Mouse (Mus musculus) A20 (cell line): Measurements from ENCODE around the gene Tor1aip2.

Experiments
- DNase-seq: peaks from one replicate; pipeline ENCODE4 v3.0.0-alpha.2; 2011; ENCODE audit warnings: low read depth, low spot score

Tor1aip2 gene

DNA sequence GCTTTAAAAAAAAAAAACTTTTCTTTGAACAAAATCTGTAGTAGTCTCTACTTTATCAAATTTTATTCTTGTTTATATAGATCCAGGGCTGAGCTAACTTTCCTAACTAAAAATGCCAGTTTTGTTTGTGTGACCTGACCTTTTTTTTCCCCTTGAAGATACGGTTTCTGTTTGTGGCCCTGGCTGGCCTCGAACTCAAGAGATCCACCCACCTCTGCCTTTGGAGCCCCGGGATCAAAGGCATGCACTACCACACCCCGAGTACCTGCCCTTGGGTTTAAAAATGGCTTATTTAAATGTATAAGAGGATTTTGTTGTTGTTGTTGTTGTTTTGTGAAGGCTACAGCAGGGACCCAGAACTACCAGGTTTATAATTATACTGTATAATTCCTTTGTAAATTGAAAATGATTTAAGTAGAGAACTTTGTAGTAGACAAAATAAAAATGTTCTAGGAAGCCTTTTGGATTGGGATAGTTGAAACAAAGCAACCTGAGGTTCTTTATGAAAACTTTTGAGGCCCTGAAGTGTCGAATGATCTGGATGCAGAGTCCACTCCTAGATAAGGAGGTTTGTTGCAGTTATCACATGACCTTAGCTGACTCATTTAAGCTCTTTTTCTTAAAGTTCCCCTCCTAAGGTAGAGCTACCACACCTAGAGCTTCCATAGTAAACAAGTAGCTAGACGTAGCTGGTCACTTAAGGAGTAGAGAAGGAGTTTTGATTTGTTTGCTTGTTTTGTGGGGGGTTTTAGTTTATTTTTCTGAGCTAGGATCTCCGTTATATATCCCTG, 6.4 kb downstream of the Tor1aip2 start:
- peak; percentile 32 for DNase-seq

DNA sequence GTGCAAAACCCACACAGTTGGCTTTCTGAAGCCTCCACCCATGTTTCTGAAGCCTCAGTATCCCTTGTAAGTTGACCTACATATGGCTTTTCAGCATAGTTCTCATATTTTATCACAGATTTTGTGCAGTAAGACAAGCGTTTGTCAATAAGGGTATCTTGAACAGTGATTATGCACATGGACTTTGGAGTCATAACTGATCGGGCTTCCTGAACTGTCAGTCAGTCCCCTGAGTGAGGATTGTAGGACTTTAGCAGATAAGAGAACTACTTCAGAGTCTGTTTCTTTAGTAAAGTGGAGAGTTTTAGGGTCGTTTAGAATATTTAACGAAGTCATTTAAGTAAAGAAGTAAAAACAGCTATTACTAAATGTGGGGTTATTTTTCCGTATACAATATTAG, 7.3 kb downstream of the Tor1aip2 start:
- no peak for DNase-seq

DNA sequence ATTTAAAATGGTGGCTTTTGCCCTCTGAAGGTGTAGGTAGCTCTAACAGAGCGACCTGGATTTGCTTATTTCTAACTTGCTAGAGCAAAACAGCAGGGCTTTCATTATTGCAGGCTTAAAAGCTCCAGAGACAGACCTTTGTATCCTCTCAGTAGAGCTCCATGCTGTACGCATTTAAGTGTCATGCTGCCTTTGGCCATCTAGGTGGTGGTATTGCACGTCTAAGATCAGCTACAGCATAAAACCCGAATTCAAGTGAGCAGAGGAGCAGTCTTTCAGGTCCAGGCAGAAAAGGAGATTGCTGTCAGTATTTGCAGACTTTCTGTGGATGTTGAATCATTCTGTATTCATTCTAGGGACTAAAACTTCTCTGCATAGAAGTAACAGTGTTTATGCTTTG, 7.8 kb downstream of the Tor1aip2 start:
- DNase-seq, result peak; percentile 61

DNA sequence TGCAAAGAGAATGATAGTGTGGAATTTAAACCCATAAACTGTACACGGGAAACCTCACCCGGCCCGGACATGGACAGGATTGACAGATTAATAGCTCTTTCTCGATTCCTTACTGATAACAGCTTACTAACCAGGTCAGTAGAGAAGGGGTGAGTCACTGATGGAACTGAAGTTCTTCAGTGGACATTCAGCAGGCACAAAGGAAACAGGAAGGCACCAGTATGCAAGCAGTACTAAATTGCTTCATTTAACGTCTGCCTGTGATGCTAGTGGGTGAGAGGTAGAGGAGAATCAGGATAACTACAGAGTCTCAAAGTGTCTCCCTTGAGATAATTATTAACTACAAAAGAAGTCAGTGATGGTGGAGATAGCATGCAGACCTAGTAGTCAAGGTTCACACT, 9.0 kb downstream of the Tor1aip2 start:
- no peak for DNase-seq

DNA sequence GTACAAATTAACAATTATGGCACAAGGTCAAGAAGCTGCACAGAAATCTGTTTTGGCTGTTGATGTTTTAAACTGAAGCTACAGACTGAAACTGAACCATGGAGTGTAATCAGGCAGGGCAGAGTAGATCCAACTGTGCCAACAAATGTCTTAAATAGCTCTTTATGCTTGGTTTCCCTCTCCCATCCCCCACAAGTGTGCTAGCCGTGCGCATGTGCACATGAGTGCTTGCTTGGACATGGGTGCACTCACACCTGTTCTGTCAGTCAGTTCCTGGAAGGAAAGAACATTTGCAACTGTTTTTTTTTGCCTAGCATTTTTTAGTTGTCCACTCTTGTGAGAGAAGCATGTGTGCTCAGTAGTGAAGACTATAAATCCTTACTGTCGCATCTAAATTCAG, 11.5 kb downstream of the Tor1aip2 start:
- DNase-seq, result peak; percentile 23

DNA sequence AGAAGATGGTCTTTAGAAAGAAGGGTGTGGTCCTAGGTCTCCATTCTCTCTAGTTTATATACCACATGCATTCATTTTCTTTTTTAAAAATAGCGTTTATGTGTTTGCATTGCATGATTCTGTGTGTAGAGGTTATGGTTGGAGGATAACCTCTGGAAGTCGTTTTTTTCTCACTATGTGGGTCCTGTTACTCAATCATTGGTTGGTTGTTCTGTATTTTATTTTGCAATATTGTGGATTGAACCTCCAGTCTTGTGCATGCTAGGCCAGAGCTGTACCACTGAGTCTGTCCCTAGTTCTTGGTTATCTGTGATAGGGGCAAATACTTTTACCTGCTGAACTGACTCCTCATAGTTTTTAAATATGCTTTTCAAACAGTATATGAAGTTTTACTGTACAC, 23.0 kb downstream of the Tor1aip2 start:
- no peak for DNase-seq

DNA sequence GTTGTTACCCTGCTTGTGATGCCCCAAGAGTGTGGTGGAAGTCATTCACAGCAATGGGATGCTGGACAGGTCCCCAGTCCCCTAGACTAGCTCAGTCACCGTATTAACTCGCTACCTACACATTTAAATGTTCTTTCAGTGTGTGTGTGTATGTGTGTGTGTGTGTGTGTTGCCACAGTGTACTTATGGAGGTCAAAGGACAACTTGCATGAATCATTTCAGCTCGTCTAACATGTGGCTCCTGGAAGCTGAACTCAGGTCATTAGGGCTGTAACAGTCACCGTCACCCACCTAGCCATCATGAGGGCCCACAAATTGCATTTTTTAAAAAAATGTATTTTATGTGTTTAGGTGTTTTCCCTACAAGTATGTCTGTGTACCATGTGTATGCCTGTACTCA, 27.0 kb downstream of the Tor1aip2 start:
- no peak for DNase-seq

DNA sequence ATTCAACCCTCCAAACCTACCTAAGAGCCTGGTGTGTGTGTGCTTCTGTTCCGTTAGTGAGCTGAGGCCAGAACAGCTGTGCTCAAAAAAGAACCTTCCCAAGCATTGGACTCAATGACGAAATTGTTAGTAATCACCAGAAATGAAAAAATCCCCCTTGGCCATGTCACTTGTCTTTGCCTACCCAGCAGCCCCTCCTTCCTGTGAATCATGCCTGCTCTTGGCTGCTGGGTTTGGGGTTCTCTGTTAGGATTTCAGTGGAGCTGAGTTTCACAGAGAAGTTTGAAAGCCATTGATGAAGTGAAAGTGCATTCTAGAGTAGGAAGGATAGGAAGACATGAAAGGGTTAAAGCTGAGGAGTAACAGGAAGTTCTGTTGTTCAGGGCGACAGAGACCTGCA, 30.9 kb downstream of the Tor1aip2 start:
- DNase-seq, result no peak

DNA sequence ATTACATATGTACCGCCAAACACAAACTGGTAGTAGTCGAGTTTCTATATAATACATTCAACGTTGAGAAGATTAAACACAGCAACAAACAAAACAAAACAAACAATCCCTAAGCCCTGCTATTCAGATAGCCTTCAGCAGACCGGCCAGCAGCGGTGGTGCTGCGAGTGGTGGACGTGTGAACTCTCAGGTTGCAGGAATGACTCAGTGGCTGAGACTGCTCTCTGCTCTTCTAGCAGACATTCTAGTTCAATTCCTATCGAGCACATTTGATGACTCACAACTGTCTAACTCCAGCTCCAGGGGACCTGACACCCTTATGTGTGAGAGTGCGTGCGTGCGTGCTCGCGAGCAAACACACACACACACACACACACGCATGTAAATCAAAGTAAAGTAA, 34.9 kb downstream of the Tor1aip2 start:
- no peak for DNase-seq

DNA sequence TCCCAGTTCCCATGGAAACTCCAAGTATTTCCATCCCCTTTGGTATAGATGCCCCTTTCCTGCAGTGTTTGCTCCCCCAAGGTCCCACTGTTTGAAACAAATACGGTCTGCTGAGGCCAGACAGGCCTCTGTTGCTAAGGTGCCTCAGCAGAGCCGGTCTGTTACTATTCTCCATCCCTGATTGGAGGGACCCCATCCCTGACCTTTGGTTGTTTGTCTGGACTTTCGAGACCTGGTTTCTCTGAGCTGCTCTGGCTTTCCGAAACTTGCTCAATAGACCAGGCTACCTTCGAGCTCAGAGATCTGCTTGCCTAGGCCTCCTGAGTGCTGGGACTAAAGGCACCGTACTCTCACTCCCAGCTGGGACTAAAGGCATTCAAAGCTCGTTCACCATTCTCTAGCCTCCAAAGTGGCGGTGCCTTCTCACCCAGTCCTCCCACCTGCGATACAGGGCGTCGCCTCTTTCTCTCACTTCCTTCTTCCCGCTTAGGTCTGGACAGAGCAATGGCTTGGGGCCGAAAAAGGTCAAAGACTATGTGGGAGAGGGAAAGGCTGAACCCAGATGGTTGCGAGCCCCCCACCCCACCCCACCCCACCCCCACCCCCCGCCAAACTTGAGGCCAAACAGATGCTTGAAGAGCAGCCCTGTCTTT, 38.1 kb downstream of the Tor1aip2 start:
- DNase-seq, result peak; percentile 63

DNA sequence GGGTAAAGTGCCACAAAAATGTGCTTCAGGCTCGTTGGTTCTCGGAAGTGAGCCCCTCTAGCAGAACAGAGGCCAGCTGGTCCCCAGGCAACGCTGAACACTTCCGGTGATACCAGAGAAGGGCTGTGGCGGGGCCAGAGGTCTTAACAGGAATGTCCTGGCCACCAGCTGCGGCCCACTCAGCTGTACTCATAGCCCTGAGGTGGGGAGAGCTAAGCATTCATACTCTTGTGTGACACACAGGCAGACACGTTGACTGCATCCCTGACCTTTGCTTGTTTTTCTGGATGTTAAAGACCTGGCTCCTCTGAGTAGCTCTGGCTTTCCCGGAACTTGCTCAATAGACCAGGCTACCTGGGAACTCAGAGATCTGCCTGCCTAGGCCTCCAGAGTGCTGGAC, 39.4 kb downstream of the Tor1aip2 start:
- no peak for DNase-seq

DNA sequence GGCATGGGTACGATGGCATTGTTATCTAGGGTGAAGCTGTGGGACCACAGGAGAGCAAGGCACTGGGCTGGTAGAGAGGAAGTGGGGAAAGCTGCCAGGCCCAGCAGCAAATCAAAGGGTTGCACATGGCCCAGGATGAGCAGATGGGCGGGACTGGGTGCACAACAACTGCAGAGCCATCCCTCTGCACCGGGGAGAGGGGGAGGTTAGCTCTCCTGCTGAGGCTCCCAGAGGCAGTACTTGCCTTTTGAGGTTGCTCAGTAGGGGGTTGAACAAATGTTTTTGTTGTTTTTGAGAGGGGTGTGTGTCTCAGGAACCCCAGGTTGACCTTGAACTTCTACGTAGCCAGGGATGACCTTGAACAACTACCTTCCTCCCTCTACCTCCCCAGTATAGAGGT, 41.3 kb downstream of the Tor1aip2 start:
- no peak for DNase-seq

DNA sequence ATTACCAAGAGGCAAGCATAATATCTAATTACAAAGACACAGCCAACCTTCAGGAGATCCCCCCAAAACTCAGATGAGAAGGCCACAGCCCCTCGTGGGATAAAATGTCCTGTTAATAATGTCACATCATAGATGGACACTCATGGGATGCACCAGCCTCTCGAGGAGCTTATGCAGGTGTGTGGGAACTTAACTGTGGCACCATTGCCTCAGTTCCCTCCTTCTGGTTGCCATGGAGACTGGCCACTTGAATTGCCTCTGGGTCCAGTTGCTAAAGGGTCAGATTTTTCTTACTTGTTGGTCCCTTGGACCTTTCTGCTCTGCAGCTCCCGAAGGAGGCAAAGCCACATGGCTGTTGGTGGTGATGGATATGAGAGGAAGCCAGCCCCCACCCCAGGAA, 42.5 kb downstream of the Tor1aip2 start:
- DNase-seq, result no peak

DNA sequence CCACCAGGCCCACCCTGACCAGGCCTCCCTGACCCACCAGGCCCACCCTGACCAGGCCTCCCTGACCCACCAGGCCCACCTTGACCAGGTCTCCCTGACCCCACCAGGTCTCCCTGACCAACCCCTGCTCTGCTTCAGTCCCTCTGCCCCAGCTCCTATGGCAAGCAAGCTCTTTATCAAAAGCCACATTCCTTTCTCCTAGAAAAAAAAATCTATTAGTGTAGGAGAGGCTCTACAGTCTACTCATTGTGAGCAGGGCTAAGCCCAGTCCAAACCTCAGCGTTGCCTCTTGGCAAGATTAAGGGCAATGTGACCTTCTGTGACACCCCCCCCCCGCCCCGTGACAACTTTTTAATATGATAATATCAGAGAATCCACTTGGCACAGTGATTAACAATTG, 49.4 kb downstream of the Tor1aip2 start:
- DNase-seq, result no peak

DNA sequence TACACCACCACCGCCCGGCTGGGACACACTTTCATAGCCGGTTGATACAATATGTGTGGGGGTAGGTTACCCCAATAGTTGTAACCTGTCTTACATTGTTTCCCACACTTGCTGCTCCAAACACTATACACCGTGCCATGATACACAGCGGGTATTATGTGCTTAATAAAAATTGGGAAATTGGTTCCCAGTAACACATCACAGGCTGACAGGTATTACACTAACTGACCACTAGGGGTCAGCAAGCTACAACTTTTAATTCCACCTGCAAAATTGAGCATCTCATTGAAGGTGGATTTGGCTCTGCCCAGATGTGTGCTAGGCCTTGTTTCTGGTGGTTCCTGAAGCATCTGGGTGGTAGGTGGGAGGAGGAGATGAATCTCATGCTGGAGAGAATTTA, 50.6 kb downstream of the Tor1aip2 start:
- DNase-seq, result peak; percentile 55

DNA sequence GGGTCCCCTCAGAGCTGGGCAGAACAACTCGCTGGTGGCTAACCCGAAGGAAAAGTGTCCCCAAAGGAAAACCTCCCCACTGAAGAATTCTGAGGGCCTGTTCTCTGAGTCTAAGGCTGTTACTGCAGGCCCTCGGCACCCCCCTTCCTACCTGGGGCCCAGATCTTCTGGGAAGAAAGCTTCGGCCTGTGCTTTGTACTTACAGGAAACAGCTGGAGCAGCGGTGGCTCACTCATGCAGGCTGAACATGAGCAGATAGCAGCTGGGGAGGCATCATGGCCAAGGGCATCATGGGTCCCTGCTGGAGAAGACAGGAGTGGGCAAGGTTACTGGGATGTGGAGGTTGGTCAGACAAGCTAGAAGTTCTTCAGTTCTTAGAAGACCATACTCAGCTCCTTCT, 52.4 kb downstream of the Tor1aip2 start:
- no peak for DNase-seq

DNA sequence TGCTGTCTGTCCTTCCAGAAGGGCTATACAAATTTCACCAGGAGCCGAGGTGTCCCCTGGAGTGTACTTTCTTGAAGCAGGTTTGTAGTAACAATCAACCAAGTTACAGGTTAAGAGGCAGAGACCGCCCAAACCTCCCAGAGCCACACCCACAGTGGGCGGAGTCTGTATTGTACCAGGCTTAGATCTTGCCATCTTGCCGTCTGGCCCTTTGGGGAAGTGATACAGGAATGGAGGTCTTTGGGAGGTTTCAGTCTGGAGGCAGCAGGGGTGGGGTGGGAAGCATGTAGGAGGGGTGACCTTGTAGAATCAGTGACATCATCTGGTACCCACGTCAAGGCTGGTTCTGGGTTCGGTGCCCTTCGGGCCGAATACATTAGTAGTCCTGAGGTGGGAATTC, 54.4 kb downstream of the Tor1aip2 start:
- DNase-seq, result no peak

DNA sequence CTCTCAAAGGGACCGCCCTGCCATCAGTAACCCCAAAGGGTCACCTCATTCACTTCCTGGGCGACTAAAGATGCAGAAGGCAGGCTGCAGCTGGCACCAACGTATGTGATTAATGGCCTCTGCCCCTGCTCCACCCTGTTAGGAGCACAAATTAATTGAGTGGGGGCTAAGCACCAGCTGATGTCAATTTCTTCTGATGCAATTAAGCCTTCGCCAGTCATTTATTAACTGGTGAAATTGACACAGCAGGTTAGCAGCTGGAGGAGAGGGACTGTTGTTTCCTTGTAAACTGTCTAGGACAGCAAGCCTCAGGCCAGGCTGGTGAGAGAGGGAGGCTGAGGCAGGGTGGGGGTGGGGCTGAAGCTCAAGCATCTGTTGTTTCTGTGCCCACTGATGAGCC, 54.8 kb downstream of the Tor1aip2 start:
- DNase-seq, result no peak

DNA sequence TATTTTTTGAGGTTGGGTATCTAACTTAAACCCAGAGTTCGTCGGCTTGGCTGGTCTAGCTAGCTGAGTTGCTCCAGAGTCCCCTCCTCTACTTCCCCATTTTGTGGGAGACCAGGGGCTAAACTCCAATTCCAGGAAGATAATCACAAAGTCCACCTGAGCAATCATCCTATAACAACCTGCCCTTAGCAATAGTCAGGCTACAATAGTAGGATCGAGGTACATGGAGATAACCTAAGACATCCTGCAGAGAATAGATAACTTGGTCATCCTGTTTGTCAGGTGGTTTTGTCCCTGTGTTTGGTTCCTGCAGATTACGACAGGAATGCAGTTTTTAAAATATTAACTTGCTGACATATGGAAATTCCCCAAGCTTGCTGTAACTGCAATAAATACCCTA, 56.6 kb downstream of the Tor1aip2 start:
- no peak for DNase-seq

DNA sequence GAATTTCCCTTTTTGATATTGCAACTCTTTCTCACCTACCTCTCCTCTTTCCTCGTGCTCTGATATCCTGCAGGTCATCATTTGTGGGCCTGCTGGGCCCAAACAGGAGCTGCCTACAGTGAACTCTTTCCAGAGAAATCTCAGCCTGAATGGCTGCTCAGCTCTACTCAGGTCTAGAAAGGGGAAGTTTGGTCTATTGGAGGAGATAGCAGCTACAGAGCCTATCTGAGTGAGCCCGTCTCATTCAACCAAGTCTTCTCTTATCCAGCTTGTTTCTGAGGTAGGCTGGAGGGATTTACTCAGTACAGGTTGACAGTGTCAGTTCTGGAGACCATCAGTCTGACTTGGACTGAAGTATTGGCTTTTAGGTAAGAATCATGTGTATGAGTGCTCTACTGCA, 68.6 kb downstream of the Tor1aip2 start:
- no peak for DNase-seq

DNA sequence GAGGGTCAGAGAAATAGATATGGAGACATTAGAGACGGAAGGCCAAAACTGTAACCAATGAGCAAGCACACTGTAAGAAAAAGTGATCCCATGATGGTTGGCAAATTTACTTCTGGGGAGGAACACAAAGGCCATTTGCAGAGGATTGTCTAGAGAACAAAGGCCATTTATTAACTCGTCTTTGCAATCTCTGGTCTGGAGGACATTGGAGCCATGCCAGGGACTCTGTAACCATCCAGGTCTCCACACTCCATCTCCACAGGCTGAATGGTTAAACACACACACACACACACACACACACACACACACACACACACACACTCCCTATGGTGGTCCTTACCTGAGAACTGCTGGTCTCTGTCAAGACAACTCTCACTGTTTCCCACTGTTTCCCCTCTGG, 70.2 kb downstream of the Tor1aip2 start:
- DNase-seq, result no peak

DNA sequence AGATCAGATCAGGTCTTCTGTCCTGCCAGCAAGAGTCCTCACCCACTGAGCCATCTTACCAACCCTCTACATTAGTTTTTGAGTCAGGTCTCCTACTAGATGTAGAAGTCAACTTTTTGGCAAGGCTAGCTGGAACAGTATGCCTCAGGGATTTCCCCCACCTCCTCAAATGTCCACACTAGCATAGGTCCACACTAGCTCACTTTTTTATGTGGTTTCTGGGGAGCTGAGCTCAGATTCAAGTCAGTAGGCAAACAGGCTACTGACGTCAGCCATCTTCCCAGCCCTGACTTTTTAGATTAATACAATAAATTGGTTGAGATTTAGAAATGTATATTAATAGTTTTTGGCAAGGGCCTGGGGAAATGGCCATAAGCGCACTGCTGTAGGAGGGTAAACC, 72.2 kb downstream of the Tor1aip2 start:
- no peak for DNase-seq

DNA sequence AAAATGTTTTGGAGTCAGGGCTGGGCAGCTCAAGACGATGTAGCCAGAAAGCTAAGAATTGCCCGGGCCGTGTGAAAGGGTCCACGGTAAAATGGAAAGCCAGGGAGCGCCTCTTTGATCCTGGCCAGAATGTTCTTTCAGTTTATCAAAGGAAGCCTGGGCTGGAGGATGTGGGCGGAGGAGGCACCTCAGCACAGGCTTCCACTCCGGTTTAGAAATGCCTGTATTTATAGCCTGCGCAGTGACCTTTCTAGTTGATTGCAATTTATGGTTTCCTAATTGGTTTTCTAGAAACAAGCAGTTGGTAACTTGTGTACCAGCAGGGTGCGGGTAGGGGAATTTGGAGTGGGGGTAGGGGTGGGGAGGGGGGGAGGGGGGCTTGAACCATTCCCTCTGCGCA, 73.2 kb downstream of the Tor1aip2 start:
- no peak for DNase-seq

DNA sequence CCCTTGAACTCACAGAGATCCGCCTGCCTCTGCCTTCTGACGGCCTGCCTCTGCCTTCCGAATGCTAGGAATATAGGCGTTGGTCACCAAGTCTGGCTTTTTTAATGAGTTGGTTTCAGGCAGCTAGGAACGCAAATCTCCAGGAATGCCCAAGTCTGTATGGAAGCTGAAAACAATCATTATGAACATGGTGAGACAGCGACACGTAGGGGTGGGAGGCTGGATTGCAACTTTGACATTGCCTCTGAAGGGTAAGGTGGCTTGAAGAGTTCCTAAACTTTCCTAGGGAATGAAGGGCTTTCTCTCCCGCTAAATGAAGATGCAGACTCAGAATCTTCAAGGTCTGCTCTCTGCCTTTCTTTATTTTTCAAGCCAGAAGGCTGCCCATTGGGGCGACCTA, 75.9 kb downstream of the Tor1aip2 start:
- peak; percentile 35 for DNase-seq
